Mouse (Mus musculus): ENCODE measurements around the gene Mthfsd. TPM values are rescaled to one million over a fixed set of nuclear protein-coding genes. Genes with fewer than 3 reads are reported as not detected.

Mthfsd gene
- polyA plus RNA-seq, 1 experiment from 2014 or later, result 60.0 TPM

GRCm38 (mm10) chr8:121043719-121044440, 64.3 kb downstream of the Mthfsd start:
- no peak overlapping the region for H3K4me3 ChIP-seq
- no peaks in the 10 kb centered on the region for H3K36me3 ChIP-seq
- H3K4me1 ChIP-seq, result no peaks in the 10 kb centered on the region
- no peak overlapping the region for H3K9ac ChIP-seq
- WGBS, result 64% methylated on average over 19 of the region's 19 CpGs
- no peak overlapping the region for H3K27ac ChIP-seq
- no peak for ATAC-seq (ENCODE audit: low FRiP score)
- no peak overlapping the region for H3K4me2 ChIP-seq (replicated peaks)
- H3K9me3 ChIP-seq (replicated peaks), result no peaks in the 10 kb centered on the region
- H3K27me3 ChIP-seq, result peaks cover 7% of the 10 kb centered on the region; the same call in 1 of the 2 replicates

Small RNA genes lying within 50 kb of the gene (microRNA-seq; reads per million reads assigned to microRNA genes)
- not detected for gene Gm27530

Other genes with a start within 250 kb of the Mthfsd start
- 2.0 and 3.2 TPM in 2 replicates for gene Foxf1, start 24.0 kb downstream of the Mthfsd start, polyA plus RNA-seq (2016; fragmentation: Nextera tagmentation; extraction: Ambion mirVana)
- 22.7 and 25.4 TPM in 2 replicates for gene Foxc2, start 7.8 kb upstream of the Mthfsd start, polyA plus RNA-seq (2016; fragmentation: Nextera tagmentation; extraction: Ambion mirVana)
- gene Foxl1, start 19.5 kb upstream of the Mthfsd start, polyA plus RNA-seq (2016; fragmentation: Nextera tagmentation; extraction: Ambion mirVana), result 1.8 and 2.2 TPM in 2 replicates